Mouse (Mus musculus): ENCODE data around the gene Ube2dnl2. TPM values are rescaled to one million over a fixed set of nuclear protein-coding genes. Genes with fewer than 3 reads are reported as not detected.

The Ube2dnl2 gene
- total and polyA plus RNA-seq, 3 experiments = not detected

- DNase-seq (ENCODE audit: low read depth, low spot score) = no peak
- Histone ChIP-seq H3K36me3 (ENCODE audit: control insufficient read depth in 1 of 2, insufficient read depth in 2 of 2, low read length in 2 of 2) (no peaks in the 10 kb centered on the region), H3K9ac (ENCODE audit: control insufficient read depth, low read depth, low read length, poor library complexity, severe bottlenecking) (no peak overlapping the region), H3K4me3 (ENCODE audit: control insufficient read depth in 1 of 2, insufficient read depth in 1 of 2, low read depth in 2 of 2, low read length in 2 of 2) (no peak overlapping the region), H3K79me2 (ENCODE audit: control insufficient read depth, insufficient read depth, low read length, poor library complexity) (no peaks in the 10 kb centered on the region), H3K27ac (ENCODE audit: control insufficient read depth, low read depth, low read length) (no peak overlapping the region), H3K27me3 (ENCODE audit: control insufficient read depth in 1 of 2, insufficient read depth in 2 of 2, low read length in 2 of 2) (no peaks in the 10 kb centered on the region), H3K4me1 (ENCODE audit: control insufficient read depth in 1 of 2, insufficient read depth in 2 of 2, low read length in 2 of 2) (no peaks in the 10 kb centered on the region), H3K9me3 (replicated peaks; ENCODE audit: insufficient read depth, low read length) (no peaks in the 10 kb centered on the region)
- no peak for TF ChIP-seq MEF2A (IDR thresholded peaks at IDR 0.05; ENCODE audit: extremely low read depth, insufficient replicate concordance, low read depth, low read length, poor library complexity, severe bottlenecking)
- TF ChIP-seq RCOR1 (IDR thresholded peaks at IDR 0.05; ENCODE audit: low read depth, low read length) = no peak
- TF ChIP-seq E2F4 (IDR thresholded peaks at IDR 0.05; ENCODE audit: borderline replicate concordance, low read depth, low read length) = no peak
- no peak for TF ChIP-seq SMC3 (IDR thresholded peaks at IDR 0.05; ENCODE audit: low read depth, low read length)
- no peak for TF ChIP-seq CTCF (IDR thresholded peaks at IDR 0.05 in 2 of 3, conservative IDR thresholded peaks at IDR 0.05 in 1 of 3; ENCODE audit: control insufficient read depth in 1 of 3, insufficient read depth in 1 of 3, low read depth in 2 of 3, low read length in 3 of 3, poor library complexity in 1 of 3, severe bottlenecking in 1 of 3)
- no peak for TF ChIP-seq MAFK (IDR thresholded peaks at IDR 0.05; ENCODE audit: borderline replicate concordance, low read depth, low read length)
- no peak for TF ChIP-seq RAD21 (IDR thresholded peaks at IDR 0.05; ENCODE audit: low read depth, low read length)
- no peak for TF ChIP-seq HCFC1 (IDR thresholded peaks at IDR 0.05; ENCODE audit: low read depth, low read length)
- TF ChIP-seq POLR2AphosphoS2 (IDR thresholded peaks at IDR 0.05; ENCODE audit: low read length) = no peak
- TF ChIP-seq MXI1 (IDR thresholded peaks at IDR 0.05; ENCODE audit: low read depth, low read length) = no peak
- TF ChIP-seq ZKSCAN1 (IDR thresholded peaks at IDR 0.05; ENCODE audit: low read depth, low read length) = no peak
- TF ChIP-seq USF2 (IDR thresholded peaks at IDR 0.05; ENCODE audit: borderline replicate concordance in 1 of 2, insufficient read depth in 1 of 2, low read depth in 1 of 2, low read length in 2 of 2) = no peak
- no peak for TF ChIP-seq BHLHE40 (IDR thresholded peaks at IDR 0.05; ENCODE audit: borderline replicate concordance, low read depth, low read length)
- TF ChIP-seq ELF1 (IDR thresholded peaks at IDR 0.05; ENCODE audit: low read depth, low read length) = no peak
- TF ChIP-seq ETS1 (IDR thresholded peaks at IDR 0.05; ENCODE audit: low read depth, low read length) = no peak
- TF ChIP-seq TBP (IDR thresholded peaks at IDR 0.05; ENCODE audit: low read depth, low read length) = no peak
- no peak for TF ChIP-seq EP300 (IDR thresholded peaks at IDR 0.05; ENCODE audit: low read depth in 1 of 2, low read length in 2 of 2)
- TF ChIP-seq ZMIZ1 (IDR thresholded peaks at IDR 0.05; ENCODE audit: low read depth, low read length) = no peak
These were observed 47.7 kb downstream of the Ube2dnl2 start for GRCm38 (mm10) chrX:114955066-114955465.

Other genes starting within 250 kb of the Ube2dnl2 start
- gene Ube2dnl1, start 2.6 kb upstream of the Ube2dnl2 start, total RNA-seq (2012; rRNA removed) = not detected in 2 replicates
- gene Ube2dnl1, start 2.6 kb upstream of the Ube2dnl2 start, polyA plus RNA-seq (2012; ENCODE audit: insufficient read depth in 1 of 2, insufficient read length in 2 of 2, low read depth in 1 of 2, low replicate concordance in 2 of 2, missing spikeins in 1 of 2) = not detected